Mouse (Mus musculus): Measurements from ENCODE around the gene Eme2.
A peak's percentile ranks its signal among the peaks of the same experiment; 100 is the strongest.
"Not testable (repeated sequence)": the region's sequence is repeated elsewhere in the genome, so short reads cannot be mapped to it uniquely, and the experiment has no call there.

Eme2 gene

DNA sequence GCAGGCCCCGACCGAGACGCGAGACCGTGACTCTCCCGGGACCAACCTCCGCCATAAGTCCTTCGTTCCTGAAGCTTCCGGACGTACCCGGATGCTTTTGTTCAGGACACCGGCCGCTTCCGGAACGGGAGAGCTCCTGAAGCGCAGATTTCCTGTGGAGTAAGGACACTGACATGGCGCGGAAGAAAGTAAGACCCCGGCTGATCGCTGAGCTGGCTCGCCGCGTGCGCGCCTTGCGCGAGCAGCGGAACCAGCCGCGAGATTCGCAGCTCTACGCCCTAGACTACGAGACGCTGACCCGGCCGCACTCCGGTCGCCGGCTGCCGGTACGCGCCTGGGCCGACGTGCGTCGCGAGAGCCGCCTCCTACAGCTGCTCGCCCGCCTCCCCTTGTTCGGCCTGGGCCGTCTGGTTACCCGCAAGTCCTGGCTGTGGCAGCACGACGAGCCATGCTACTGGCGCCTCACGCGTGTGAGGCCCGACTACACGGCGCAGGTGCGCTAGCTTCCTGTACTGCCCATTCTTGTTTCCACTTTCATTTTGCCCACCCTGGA is at the start of gene Eme2, which contains the start of gene Mrps34:
TSS of gene Eme2 (minus strand) at position 93 of the 553 bp plus-strand sequence.
TSS of gene Mrps34 (plus strand) at position 122 of the 553 bp plus-strand sequence.
- peak; percentile 94 for DNase-seq (ENCODE audit: low spot score)

DNA sequence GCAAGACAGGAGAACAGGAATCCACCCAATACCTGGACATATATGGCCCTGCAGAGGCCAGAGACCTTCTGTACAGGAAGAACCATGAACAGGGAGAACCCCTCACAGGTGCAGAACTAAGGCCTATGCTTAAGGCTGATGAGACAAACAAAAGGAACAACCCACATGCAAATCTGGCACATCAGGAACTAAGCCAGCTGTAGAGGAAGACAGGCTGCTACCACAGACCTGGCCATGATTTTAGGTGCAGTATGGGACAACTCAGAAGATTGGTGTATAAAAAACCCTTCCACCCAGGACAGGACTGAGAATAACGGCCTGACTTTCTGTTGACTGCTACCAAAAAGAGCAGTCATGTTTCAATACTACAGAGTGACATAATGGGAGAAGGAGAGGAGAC is 48.7 kb upstream of the Eme2 start:
- DNase-seq (ENCODE audit: low spot score), result not testable (repeated sequence)

DNA sequence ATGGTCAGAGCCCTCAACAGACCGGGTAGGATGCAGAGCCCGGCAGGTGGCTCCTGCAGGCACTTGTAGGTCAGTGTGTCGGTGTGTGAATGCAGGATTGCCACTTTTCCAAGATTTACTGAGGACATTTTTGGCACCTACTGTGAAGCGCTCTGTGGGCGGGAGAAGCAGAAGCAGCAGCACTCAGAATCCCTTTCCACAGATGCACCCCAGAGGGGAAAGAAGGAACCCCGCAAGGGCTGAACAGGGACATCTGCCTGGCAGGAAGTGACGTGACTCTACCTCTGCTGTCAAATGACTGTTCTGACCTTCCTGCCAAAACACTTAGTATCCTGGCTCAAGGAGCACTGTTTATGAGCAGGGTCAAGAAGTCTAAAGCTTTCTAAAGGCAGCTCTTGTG is 48.1 kb upstream of the Eme2 start:
- DNase-seq (ENCODE audit: low spot score), result no peak

- DNase-seq (ENCODE audit: low spot score), result peak; percentile 29
Measured at GRCm38 (mm10) chr17:24942453-24942852, 47.6 kb upstream of the Eme2 start.

- DNase-seq (ENCODE audit: low spot score), result no peak
Measured at GRCm38 (mm10) chr17:24937266-24937665, 42.4 kb upstream of the Eme2 start.

GRCm38 (mm10) chr17:24936259-24937237 is 41.7 kb upstream of the Eme2 start, which contains the start of gene Mapk8ip3:
Gene Mapk8ip3 (minus strand): TSS chr17:24936977.
- peak; percentile 96 for DNase-seq (ENCODE audit: low spot score)

GRCm38 (mm10) chr17:24935666-24936065 is 40.8 kb upstream of the Eme2 start:
- no peak for DNase-seq (ENCODE audit: low spot score)

GRCm38 (mm10) chr17:24934926-24935325 is 40.0 kb upstream of the Eme2 start:
- DNase-seq (ENCODE audit: low spot score), result no peak

- DNase-seq (ENCODE audit: low spot score), result no peak
Measured at GRCm38 (mm10) chr17:24933163-24933562, 38.3 kb upstream of the Eme2 start.

DNA sequence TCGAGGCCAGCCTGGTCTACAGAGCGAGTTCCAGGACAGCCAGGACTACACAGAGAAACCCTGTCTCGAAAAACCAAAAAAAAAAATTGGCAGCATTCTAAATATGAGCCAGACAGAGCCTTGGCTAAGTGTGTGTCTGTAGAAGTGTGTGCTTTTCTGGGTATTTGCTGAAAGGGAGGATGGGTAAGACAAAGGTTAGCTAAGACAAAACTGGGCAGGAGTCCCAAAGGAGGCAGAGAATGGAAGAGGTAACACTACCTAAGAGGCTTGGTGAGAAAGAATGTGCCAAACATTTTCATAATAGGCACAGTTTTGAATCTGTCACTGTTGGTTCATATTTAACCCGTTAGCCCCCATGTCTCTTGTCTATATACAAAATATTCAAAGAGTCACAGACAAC is 37.5 kb upstream of the Eme2 start:
- no peak for DNase-seq (ENCODE audit: low spot score)

DNA sequence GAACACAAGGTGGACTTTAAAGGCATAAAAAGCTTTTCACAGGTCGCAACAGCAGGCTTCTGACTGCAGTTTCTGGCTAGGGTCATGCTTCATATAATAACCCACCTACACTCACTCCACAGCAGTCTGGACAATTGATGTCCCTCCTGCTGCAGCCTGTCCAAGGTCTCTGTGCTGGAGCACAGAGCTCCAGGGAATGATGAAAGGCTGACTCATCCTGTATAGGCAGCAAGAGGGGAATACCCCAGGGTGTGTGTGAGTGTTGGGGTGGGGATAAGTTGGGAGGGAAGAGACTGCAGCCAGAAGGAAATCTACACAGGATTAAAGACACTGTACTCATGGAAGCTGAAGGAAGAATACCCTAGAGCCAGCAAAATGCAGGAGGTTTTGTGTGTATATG is 34.6 kb upstream of the Eme2 start:
- no peak for DNase-seq (ENCODE audit: low spot score)

GRCm38 (mm10) chr17:24923246-24923645 is 28.4 kb upstream of the Eme2 start:
- no peak for DNase-seq (ENCODE audit: low spot score)

GRCm38 (mm10) chr17:24913984-24914383 is 19.1 kb upstream of the Eme2 start:
- no peak for DNase-seq (ENCODE audit: low spot score)

GRCm38 (mm10) chr17:24907591-24907990 is 12.7 kb upstream of the Eme2 start:
- DNase-seq (ENCODE audit: low spot score), result no peak

DNA sequence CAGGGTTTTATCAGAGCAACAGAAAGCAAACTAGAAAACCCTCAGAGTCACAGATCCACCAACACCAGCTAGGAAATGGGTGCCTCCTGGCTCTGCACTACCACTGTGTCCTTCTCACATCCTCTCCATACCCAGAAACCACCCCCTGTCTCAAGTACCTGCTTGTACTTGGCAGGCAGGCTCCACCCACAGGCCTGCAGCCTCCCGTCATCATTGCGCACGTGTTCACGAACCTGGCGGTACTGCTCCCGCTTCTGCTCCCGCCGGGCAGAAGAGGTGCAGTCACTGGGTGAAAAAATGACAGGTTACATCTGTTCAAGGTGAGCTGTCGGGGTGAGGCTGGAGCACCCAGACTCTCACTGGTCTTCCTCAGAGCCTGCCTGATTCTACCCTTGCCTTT is 8.9 kb upstream of the Eme2 start:
- DNase-seq (ENCODE audit: low spot score), result no peak

- peak; percentile 43 for DNase-seq (ENCODE audit: low spot score)
Measured at GRCm38 (mm10) chr17:24902671-24903474, 8.0 kb upstream of the Eme2 start.

GRCm38 (mm10) chr17:24902124-24902523 is 7.2 kb upstream of the Eme2 start:
- no peak for DNase-seq (ENCODE audit: low spot score)

GRCm38 (mm10) chr17:24900014-24900413 is 5.1 kb upstream of the Eme2 start:
- DNase-seq (ENCODE audit: low spot score), result no peak

- DNase-seq (ENCODE audit: low spot score), result no peak
Measured at GRCm38 (mm10) chr17:24899153-24899552, 4.3 kb upstream of the Eme2 start.

DNA sequence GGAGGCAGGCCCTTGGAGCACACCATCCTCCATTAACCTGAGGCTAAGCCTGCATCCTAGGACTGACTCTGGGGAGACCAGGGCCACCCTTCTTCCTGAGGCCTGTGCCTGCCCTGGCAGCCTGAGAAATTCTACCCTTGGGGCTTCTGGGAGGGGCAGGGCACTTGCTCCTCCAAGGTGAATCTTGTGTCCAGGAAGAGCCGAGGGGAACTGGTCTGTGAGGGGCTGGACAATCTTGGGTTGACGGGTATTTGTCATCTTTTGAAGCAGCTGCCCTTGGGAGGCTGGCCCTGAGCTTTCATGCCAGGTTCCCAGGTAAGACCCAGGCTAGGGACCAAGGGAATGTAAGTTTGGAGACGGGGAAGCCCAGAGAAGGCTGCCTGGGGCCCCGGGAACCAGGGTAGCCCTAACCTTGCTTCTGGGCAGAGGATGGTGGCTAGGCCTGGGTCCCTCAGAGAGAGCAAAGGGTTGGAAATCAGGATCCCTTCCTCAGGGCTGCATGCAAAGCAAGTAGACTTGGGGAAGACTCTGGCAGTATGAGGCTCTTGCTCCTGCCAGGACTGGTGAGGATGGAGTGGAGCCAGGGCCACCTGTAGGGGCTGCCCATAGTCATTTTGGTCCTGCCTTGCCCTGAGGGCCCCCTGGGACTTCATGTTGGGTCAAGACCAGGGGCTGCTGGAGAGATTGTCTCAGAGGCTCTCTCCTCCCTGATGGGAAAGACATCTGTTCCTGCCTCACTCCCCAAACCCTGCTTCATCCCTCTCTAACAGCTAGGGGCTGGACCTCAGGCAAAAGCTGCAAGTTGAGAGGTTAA is 3.4 kb upstream of the Eme2 start:
- DNase-seq (ENCODE audit: low spot score), result no peak

- DNase-seq (ENCODE audit: low spot score), result no peak
Measured at GRCm38 (mm10) chr17:24897600-24897999, 2.7 kb upstream of the Eme2 start.

- no peak for DNase-seq (ENCODE audit: low spot score)
Measured at GRCm38 (mm10) chr17:24896993-24897269, 2.0 kb upstream of the Eme2 start.
